Mouse (Mus musculus): ENCODE data around the gene Arhgap28.

Gene Arhgap28

DNA sequence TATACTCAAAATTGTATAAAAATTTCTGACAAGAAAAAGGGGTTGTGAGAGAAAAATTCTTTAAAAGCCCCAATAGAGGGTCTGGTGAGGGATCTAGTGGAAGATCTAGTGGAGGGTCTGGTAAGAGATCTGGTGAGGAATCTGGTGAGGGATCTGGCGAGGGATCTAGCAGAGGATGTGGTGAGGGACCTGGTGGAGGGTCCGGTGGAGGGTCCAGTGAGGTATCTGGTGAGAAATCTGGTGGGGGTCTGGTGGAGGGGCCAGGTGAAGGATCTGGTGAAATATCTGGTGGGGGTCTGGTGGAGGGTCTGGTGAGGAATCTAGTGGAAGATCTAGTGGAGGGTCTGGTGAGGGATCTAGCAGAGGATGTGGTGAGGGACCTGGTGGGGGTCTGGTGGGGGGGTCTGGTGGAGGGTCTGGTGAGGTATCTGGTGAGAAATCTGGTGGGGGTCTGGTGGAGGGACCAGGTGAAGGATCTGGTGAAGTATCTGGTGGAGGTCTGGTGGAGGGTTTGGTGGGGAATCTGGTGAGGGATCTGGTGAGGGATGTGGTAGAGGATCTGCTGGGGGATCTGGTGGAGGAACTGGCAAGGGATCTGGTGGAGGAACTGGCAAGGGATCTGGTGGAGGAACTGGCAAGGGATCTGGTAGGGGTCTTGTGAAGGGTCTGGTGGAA is 10.4 kb downstream of the Arhgap28 start:
- DNase-seq (ENCODE audit: extremely low read depth, low read depth, low spot score): no peak

DNA sequence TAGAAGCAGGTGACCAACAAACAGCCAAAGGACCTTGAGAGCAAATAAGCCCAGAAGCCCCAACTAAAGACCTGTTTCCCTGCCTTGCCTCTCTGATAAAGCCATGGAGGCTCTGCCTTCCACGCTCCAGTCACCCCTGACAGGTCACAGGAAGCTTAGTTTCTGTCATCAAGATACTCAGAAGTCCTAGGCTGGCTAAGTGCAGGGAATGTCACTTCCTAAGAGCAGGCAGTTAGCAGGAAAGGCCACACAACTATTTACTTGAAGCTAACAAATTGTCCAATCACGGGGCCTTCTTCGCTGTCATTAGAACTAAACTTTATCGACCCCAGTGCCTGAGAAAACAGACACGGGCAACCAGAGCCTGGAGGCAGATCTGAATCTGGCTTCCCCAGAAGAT is 14.2 kb downstream of the Arhgap28 start:
- DNase-seq (ENCODE audit: extremely low read depth, low read depth, low spot score): no peak

DNA sequence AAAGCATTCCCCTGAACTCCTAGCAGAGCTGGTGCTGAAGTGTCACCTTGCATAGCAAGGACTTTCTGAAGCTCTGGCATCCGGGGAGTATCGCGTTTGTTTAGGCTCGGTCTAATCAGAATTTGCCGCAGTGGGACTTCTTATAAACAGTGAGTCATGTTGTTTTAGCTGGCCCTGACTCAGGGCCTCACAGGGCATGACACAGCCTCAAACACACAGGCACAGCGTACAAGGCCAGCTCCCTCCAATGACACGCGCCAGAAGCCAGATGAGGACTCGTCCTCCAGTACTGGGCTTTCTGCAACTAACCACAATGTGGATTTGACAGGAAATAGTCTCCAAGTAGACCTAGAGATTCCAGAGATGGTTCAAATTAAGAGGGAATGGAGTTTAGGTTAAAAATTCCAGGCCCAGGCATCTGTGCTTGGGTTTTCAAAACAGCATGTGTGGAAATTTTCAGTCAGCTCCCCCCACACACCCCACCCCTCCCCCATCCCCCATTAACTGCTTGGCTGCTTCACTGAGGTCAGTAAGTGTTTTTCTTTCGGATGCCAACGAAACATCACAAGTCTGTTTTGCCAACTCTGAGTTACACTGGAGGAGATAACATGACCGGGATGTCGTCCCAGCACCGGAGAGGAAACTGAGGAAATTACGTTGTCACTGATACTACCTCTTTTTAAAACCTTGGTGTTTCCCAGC is 14.8 kb downstream of the Arhgap28 start:
- DNase-seq (ENCODE audit: extremely low read depth, low read depth, low spot score): no peak

DNA sequence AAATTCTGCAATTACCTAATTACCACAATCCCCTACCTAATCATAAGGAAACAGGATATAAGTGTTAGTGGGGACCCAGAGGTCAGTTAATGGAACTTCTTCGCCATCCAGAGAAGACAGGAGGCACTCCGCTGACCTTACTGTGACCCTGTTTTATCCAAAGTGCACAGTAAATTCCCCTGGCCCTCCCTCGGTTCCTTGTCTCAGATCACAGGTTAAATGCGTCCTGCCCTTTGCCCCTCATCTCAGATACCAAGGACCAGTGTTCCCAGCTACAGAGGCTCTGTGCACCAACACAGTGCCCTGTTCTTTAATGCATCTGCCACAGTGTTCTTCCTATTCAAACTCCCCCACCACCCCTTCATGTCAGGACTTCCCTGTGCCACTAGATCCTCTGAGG is 18.4 kb downstream of the Arhgap28 start:
- DNase-seq (ENCODE audit: extremely low read depth, low read depth, low spot score): no peak

DNA sequence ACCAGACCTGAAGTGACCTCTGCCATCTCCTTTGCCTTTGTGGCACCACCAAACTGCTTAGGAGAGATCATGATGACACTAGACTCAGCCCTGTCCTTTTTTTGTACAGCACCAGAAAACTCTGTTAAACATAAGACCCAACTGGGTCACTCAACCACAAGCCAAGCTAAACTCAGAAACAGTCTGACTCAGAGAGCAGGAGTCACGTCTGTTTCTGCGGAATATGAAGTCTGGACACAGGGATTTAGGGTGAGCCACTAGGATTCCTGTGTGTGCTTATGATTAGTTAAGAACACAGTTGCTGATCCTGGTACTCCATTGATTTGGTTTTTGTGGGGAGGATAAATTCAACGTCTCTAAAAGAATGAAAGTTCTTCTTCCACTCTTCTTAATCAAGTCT is 23.3 kb downstream of the Arhgap28 start:
- no peak for DNase-seq (ENCODE audit: extremely low read depth, low read depth, low spot score)

DNA sequence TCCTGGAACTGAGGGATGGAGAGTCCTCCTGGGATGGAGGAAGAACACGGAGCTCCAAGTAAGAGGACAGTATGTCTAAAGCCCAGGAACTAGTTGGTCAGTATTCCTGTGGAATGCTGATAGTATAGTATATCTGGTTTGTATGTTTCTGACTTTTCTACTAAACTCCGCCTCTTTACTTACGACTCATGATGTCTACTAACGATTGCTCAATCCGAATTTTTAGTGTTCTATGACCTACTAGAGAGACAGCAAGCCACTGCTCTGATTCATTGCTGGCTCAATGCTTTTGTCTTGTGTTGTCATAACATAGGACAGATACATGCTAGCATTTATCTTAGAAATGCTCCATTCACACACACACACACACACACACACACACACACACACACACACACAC is 24.7 kb downstream of the Arhgap28 start:
- DNase-seq (ENCODE audit: extremely low read depth, low read depth, low spot score): peak; percentile 45

DNA sequence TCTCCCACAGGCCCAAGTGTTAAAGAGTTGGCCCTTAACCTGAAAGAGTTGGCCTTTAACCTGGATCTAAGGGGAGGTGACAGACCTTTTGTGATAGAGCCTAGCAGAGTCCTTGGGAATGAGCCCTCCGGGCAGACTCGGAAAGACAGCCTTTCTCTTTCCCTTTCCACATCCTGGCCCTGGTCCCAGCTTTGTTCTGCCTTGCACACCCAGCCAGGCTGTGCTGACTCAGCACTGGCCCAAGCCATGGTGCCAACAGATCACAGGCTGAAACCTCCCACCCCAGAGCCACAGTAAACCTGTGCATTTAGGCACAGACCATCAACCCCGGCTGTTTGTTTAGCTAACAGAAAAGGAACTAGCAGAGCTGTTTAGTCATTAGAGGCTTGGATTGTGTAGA is 25.1 kb downstream of the Arhgap28 start:
- peak; percentile 26 for DNase-seq (ENCODE audit: extremely low read depth, low read depth, low spot score)

DNA sequence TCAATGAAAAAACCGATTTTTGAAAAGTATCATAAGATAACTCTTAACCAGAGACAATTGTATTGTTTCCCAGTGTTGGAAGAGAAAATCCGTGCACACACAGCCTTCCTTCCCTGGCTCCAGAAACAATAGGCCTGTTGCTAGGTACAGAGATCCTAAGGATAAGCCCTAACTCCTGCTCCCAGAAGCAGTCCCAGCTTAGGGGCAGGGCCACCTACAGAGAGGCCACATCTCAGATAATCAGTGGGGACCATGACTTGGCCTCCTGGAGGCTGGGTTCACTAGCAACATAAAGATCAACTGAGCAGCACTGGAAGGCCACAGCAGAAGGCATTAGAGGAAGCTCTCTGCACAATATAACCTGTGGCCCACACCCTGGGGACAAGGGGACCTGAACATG is 27.5 kb downstream of the Arhgap28 start:
- no peak for DNase-seq (ENCODE audit: extremely low read depth, low read depth, low spot score)

DNA sequence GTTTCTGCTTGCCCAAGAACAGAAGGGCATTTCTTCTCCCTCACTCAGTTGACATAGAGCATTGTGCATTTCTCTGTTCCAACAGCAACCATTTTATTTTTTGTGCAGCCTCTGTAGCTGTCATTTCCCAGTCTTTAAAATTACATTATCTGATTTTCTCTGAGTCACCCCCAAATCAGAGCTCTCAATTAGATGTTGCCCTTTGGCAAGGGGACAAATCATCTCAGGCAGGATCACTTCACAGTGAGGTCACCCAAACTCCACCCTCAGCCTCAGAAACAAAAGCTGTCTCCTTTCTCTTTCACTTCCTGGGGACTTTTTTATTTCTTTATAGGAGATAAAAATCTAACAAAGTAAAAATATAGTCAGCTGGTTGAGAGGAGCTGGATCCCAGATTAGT is 27.9 kb downstream of the Arhgap28 start:
- no peak for DNase-seq (ENCODE audit: extremely low read depth, low read depth, low spot score)

DNA sequence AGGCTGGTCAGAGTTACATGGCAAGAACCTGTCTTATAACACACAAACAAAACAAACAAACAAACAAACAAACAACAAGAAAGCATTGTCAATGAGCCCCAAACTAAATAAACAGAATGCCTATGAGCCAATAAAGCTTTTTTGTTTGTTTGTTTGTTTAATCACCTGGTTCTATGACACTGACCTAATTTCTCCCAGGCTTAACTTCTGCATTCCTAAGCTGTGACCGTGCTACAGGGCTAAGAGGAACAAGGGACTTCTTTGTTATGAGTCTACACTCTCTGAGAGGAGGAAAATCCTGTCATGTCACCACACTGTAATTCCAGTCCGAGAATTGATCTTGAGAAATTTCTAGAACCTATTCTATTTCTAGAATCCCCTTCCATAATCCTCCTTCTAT is 29.2 kb downstream of the Arhgap28 start:
- DNase-seq (ENCODE audit: extremely low read depth, low read depth, low spot score): no peak

DNA sequence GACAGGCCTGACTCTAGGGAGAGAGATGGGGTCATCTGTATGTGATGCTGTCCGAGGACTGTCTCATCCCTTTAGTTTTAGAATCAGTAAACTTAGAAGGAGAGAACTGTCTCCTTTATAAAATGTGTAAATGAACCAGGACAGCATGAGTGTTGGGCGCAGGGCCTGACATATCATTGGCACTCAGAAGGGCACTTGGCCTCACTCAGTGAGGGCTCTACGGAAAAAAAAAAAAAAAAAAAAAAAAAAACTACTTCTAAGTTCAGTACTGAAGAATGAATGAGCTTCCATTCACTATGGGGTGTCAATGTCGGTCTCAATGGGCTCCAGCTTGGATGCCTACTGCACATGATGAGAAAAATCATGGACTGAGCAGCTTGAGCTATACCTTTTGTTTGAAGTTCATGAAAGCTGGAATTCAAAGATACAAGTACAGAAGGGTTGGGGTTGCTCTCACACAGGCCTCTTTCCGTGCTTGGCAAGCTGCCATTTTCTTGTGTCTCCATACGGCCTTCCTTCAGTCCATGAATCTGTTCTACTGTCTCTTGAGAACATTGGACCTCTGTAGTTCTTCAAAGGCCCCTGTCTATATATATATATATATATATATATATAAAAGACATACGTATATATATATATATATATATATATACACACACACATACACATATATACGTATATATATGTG is 36.9 kb downstream of the Arhgap28 start:
- no peak for DNase-seq (ENCODE audit: extremely low read depth, low read depth, low spot score)

DNA sequence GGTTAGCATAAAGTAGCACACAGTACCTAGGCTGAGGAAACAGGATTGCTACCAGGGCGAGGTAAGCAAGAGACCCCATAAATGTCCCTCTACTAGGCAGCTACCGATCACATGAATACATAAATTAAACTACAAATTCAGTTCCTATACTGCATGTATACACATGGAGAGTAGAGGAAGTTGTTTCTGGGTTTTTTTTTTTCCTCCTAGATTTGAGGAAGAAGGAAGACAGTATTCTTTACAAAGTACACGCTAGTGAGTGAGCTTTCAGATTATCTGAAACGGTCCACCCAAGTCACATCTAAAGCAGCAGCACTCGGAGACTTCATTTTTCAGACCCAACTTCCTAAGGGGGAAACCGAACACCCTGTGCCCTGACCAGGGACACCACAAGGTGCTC is 41.1 kb downstream of the Arhgap28 start:
- no peak for DNase-seq (ENCODE audit: extremely low read depth, low read depth, low spot score)

DNA sequence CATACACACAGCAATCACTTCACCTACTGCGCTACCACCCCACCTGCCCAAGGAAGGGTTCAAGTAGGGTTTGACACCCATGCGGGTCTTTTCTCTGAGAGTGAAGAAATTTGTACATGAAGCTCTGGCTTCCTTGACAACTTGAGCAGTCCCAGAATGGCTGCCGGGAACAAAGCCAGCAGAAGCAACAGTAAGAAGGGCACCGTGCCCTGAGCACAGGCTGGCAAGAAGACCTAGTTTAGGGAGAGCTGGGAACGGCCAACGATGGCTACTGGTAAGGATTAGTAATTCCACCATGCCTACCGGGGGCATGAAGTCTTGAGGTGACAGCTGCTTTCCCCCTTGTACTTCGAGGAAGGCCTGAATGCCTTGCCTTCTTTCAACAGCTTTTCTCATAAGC is 41.9 kb downstream of the Arhgap28 start:
- DNase-seq (ENCODE audit: extremely low read depth, low read depth, low spot score): no peak

DNA sequence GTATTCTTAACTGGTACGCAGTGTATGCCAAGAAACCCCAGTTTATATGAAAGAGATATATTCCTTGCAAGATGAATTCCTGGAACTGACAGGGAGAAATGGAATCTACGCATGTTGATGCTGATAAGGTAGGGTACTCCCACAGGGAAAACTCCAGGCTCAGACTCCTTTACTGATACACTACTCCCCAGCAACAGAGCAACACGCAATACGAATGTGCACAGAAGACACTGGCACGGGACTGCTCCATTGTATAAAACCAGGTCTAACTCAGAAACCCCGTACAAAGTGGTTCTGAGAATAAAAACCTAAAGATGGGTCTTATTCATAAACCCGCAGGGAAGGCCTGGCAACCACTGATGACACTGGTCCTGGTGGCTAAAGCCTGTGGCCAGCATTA is 45.0 kb downstream of the Arhgap28 start:
- DNase-seq (ENCODE audit: extremely low read depth, low read depth, low spot score): no peak

DNA sequence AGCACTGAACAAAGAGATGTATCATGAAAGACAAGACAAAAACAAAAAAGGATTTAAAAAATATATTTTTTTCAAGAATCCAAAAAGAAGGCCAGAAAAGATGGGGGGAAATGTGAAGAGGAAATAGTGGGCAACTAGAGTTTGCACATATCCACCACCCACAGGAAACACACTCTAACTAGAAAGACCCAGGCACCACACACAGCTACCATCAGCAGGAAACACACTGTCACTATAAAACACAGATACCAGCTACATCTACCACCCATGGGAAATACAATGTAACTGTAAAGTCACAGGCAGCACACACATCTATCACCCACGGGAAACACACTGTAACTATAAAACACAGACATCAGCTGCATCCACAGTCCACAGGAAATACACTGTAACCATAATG is 46.3 kb downstream of the Arhgap28 start:
- DNase-seq (ENCODE audit: extremely low read depth, low read depth, low spot score): no peak

DNA sequence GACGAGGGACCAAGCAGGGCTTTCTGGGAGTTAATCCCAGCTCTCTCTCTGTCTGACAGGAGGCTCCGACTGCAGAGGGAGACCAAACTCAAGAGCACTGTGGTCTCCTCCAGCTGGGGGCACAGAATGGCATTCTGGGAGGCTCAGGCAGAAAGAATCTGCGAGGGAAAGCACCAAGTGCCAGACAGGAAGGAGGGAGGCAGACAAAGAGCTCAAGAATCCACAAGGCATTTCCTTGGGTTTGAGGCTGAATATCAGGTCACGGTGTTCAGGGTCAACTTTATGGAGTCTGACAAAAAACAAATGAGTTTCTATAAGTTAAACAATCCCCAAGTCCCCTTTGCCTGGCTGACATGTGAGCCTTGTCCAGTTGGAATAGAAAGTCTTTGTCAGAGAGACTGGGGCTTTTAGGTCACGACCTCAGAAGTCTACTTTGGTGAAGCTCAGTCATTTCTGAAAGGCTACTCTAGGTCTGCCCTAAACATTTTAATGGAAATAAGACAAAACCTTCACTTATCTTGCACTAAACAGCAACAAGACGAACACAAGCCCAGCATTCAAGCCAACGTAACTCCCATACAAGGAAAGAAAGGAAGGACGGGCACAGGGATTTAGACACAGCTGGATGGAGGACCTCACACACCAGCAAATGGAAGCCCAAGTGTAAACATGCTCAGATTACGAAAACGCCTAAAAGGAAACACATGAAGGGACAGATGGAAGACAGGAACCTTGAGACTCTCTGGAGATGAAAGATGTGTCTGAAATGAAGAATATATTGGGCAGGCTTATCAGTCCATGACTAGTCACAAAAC is 47.8 kb downstream of the Arhgap28 start:
- no peak for DNase-seq (ENCODE audit: extremely low read depth, low read depth, low spot score)

DNA sequence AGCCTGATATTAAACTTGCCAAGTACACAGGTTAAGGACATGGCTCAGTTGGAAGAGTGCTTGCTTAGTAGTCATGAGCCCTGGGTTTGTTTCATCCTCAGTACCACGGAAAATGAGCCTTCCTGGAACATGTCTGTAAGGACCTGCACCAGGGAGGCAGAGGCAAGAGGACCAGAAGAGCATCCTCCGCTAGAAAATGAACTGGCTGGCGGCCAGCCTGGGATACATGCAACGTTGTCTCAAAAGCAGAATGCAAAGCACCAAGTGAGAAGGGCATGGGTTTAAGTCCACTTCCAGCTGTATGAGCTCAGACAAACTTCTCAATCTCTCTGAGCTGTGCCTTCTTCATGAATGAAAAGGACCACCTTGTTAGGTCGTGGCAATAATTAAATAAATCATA is 49.0 kb downstream of the Arhgap28 start:
- no peak for DNase-seq (ENCODE audit: extremely low read depth, low read depth, low spot score)

DNA sequence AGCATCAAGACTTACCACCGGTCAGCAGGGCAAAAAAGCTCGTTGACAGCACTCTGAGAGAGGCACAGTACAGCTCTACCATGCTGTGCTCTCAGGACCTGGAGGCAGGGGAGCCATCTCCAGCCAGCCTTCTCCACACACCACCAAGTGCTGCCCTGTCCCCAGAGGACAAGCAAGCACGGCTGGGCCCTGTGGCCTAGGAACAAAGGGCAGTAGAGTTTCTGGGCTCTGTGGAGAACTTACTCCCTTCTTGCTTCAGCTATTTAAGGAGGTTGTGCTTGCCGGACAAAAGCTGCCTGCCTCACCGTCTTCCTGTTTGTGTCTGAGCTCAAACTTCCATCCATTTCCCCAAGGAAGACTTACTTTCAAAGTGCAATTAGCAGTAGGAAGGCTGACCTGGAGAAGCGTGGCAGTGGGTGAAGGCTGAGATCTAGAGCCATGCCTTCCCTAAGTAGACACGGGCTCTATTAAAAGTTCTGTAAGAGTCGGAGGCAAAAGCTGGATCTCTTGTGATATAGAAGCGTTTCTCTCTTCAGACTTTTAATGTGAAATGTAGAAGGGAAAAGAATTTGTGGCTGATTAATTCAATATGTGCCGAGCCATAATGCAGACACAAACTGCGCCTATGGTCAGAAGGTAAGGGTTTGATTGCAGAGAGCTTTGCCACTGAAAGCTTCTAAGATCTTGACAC is 53.3 kb downstream of the Arhgap28 start:
- no peak for DNase-seq (ENCODE audit: extremely low read depth, low read depth, low spot score)

DNA sequence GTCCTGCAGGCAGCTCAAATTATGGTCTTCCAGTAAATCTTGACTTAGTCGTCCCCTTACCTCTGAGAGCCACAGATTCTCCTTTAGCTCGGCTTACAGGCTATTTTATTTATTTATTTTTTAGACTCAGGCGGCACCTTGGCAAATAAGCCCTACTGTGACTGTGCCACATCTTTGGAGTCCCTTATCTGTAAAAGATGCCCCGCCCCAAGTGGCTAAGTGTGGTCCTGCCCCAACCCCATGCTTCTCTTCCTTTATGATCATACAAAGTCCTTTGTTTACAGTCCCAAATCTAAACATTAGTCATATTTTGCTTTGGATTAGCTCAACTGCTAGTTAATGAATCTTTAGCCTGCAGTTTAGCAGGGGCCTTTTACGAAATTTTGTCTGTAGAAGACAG is 55.3 kb downstream of the Arhgap28 start:
- no peak for DNase-seq (ENCODE audit: extremely low read depth, low read depth, low spot score)

DNA sequence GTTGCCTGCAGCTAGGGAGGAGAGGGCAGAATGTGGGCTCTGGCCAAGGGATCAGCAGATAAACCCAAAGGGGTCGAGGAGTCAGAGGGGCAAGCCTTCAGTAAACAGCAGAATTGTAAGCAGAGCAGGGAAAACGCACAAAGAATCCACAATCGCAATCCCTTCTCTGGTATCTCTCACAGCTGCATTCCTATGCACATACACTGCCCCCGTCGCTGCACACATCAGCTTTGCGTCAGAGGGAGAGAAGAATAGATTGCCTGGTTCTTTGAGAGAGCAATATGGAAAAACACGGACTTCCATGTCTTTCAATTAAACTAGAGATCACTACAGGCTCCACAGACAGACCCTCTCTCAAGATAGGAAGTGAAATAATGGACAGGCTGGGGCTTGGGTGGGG is 58.5 kb downstream of the Arhgap28 start:
- DNase-seq (ENCODE audit: extremely low read depth, low read depth, low spot score): no peak

DNA sequence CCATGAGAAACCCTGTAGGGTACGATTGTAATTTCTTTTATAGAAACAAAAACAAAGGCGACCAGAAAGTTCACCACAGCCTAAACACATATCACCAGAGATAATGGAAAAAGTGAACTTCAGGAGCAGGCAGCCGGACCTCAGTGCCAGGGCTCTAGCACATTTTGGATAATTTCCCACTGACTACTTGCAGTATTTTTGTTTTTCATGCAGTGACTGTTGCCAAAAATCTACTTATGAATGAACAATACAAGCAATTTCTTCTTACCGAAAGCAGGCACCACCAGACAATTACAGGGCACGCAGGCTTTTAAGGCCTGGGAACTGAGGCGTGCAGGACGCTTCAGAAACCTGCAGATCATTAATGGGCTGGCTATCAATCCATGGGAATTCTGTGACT is 59.7 kb downstream of the Arhgap28 start:
- DNase-seq (ENCODE audit: extremely low read depth, low read depth, low spot score): no peak

All from fat pad, adult 2 months (tissue).